Mouse (Mus musculus) kidney, adult 11 months (tissue): ENCODE results near the gene Mapkapk3.

Source experiments
- DNase-seq: peaks from one replicate; pipeline ENCODE4 v3.0.0; 2022

Mapkapk3 gene

DNA sequence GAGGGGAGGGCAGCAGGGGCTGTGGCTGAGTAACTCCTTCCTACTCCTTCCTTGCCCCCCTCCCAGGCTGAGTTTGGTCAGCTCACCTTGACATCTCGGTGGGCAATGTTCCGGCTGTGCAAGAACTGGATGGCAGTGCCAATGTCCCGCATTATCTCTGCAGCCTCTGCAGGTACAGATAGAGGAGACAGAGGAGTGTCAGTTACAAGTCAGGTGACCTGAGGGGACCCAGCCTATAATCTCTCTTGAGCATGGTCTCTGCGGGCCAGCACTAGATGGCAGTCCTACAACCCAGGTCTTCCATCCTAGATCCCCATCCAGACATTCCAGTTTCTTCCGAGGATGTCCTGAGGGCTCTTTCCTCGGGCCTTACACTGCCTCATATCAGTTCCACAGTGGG is 27.9 kb downstream of the Mapkapk3 start:
- DNase-seq: no peak

DNA sequence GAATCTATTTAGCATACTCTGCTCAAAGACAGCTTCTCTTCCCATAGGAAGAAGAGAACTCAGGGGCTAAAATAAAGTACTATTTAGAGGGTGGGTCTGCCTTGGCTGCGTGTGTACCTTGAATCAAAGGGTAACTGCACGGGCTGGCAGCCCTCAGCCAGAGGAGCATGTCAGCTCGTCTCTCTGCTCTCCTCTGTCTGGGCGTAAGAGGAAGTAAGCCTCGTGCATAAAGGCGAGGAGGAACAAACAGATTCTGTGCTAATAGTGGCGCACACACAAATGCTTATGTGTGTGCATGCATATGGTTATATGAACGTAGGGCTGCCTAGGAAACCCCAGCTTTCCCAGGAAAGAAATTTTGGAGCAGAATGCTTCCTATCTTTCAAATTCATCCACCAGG is 28.8 kb downstream of the Mapkapk3 start:
- no peak for DNase-seq

DNA sequence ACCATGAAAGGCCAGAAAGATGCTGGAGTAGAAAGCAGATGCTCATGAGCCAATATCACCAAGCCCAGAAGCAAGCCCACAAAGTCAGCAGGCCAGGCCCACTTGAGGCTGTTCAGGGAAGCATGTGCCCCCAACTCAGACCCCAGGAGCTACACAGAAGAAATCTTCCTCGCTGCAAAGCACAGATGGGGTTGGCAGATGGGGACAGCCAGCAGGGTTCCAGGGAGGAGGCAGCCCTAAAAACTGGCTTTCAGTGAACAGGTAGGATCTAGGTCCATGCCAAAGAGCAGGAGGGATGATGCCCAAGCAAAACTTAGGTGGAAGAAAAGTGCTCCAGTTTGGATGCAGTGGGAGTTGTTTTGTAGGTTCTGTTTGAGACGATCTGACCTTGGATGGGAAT is 29.2 kb downstream of the Mapkapk3 start:
- DNase-seq: no peak

- no peak for DNase-seq
Observed at GRCm38 (mm10) chr9:107259571-107259970, 30.1 kb downstream of the Mapkapk3 start.

DNA sequence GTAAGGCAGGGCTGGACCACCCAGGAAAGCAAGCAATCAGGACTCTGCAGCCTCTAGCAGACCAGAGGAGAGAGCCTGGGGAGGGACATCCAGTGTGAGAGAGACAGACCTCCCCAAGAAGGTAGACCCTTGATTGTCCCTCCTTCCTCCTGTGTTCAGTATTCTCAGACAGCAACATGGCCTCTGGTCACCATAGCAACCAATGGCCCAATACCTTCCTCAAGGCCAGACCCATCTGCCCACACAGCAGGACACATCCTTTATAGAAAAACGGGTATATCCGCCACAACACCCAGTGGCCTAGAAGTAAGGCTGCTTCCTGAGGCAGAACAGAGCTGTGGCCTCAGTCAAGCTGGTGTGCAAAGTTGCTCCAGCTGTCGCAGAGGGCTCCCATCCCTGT is 34.1 kb downstream of the Mapkapk3 start:
- no peak for DNase-seq

DNA sequence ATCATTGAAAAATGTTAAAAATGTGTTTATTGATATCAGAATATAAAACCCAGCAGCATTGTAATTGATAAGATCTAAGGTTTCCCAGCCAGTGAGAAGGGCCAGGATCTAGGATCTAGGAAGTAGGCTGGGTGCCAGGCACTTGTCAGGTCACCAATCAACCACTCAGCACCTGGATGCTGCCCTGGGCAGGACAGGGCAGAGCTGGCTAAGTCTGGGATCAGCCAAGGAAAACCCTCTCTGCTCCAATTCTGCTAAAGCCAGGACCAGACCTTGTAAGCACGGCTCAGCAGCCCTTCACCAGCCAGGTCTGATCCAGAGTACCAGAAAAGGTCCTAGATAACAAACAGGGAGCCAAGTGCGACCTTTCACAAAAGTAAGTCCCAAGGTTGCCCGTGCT is 34.8 kb downstream of the Mapkapk3 start:
- DNase-seq: peak; percentile 76

GRCm38 (mm10) chr9:107254476-107254875 is 35.2 kb downstream of the Mapkapk3 start:
- DNase-seq: peak; percentile 65

- no peak for DNase-seq
Observed at GRCm38 (mm10) chr9:107252164-107252563, 37.5 kb downstream of the Mapkapk3 start.

DNA sequence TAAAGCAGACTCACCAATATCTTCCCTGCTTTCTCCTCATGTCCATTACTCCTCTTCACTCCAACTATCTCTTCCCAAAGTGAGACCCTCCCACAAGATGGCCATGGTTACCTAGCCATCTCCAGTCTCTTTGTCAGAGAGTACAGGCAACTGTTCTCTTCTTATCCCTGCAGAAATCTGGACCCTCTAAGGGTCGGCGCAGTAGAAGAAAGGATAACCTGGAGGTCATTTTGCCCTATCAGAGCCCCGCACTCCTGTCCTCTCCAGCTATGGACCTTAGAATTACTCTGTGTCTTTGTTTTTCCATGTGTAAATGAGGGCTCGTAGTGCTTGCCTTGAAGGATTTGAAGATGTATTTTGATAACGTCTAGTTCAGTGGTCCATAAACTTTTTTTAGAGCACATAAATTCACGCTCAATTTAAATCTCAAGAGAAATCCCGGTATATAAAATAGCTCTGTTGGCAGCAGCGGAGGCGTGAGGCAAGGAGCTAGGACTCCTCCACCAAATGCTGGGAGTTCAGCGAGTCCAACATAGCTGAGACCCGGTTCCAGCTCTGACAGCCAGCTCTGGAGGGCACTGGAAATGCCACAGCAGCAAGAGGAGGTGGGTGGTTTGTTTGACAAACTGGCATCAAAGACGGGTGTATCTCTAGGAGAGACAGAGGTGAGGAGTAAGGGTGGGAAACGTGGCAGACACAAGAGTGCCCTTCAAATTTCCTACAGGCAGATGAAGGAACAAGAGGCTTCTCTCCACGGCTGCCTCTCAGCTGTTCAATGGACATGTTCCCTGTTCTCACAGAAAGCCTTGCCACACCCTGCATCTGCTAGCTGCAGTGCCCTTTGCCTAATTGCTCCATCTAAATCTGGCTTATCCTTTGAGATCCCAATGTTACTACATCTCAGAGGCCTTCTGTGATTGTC is 39.0 kb downstream of the Mapkapk3 start:
- DNase-seq: no peak

GRCm38 (mm10) chr9:107249154-107249553 is 40.5 kb downstream of the Mapkapk3 start:
- no peak for DNase-seq

GRCm38 (mm10) chr9:107246170-107246569 is 43.5 kb downstream of the Mapkapk3 start:
- no peak for DNase-seq

DNA sequence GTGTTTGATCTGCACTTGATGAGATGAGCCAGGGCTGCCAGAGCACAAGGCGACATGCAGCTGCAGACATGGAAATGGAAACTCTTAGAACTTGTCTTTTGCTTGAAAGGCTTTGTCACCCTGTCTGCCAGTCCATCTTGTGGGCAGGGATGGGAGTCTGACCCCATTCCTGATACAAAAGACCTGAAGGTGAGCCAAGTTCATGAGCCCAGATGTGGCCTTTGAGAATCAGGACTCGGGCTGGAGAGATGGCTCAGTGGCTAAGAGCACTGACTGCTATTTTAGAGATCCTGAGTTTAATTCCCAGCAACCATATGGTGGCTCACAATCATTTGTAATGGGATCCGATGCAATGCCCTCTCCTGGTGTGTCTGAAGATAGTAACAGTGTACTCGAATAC is 44.4 kb downstream of the Mapkapk3 start:
- no peak for DNase-seq

- no peak for DNase-seq
Observed at GRCm38 (mm10) chr9:107236151-107236550, 53.5 kb downstream of the Mapkapk3 start.

DNA sequence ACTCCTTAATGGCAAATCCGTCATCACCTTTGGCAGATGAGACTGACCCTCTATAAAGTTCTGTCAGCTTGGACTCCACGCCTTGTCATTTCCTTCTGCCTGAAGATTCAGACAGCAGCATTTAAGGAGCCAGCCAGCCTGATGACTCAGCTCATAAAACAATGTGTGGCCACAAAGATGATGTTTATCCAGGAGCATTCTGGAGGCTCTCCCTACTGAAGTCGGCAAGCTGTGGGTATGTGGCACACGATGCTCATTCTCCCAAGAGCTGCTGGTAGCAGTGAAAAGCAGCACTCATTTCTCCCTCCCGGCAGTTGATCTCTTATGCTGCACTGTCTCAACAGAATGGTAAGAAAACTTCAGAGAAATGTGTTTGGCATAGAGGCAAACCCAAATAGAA is 54.4 kb downstream of the Mapkapk3 start:
- no peak for DNase-seq

- DNase-seq: no peak
Observed at GRCm38 (mm10) chr9:107232140-107232539, 57.5 kb downstream of the Mapkapk3 start.

- DNase-seq: no peak
Observed at GRCm38 (mm10) chr9:107231539-107232139, 58.0 kb downstream of the Mapkapk3 start, which contains the start of gene Dock3. Gene Dock3 (minus strand): TSS chr9:107231909.

- no peak for DNase-seq
Observed at GRCm38 (mm10) chr9:107230991-107231538, 58.6 kb downstream of the Mapkapk3 start.

DNA sequence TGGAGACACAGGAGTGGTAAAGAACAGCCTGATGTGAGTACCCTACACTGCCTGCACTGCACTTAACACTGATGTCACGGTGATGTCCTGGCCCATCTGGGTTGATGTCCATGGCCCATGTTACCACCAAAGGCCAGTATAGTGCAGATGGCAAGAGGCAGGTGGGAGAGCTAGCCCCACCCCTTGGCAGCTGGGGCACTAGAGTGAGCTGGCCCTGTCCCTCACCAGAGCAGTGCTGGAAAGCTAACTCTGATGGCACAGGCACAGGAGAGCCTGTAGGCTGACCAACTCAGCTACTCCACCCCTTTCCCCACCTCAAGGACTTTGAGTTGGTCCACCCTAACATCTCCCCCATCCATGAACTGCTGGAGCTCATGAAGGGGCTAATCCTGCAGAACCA is 65.1 kb downstream of the Mapkapk3 start:
- no peak for DNase-seq
